Mouse (Mus musculus) spleen, adult 2 months (tissue): ENCODE results near the gene Ldlrad3.

ENCODE experiments used
- CTCF ChIP-seq: fragments of 200-500 bp; IDR thresholded peaks from 2 replicates; pipeline ENCODE4 v1.5.1; 2011; ENCODE audit warnings: mild to moderate bottlenecking, inconsistent platforms; ENCODE audit not compliant: insufficient read depth, insufficient read length, insufficient replicate concordance; ENCODE audit errors: extremely low read depth
- POLR2A ChIP-seq: fragments of 200-500 bp; IDR thresholded peaks from 2 replicates; pipeline ENCODE4 v1.6.1; 2011; ENCODE audit warnings: low read depth, low read length, inconsistent platforms

DNA sequence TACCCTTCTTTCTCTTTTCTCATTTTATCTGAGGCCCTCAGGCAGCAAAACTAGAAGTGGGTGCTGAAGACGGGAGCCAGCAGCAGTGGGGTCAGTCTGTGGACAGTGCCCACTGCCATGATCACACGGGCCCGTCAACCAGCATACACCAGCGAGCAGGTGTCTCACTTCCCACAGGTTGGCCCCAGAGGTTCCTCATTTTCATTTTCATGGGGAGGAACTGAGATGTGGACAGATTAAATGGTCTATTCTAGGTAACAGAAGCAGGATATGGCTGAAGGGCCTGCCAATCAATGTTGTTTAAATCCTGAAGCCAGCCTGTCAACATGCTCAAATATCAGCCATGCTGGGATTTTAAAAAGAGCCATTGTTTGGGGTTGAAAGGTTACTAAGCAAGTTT is 9.3 kb upstream of the Ldlrad3 start:
- TF ChIP-seq POLR2A (no peak), CTCF (no peak)
